Mouse (Mus musculus) ES-Bruce4 (cell line): ENCODE measurements around the gene Rassf6. TPM values are rescaled to one million over a fixed set of nuclear protein-coding genes. Genes with fewer than 3 reads are reported as not detected.

Experiments
- H3K27ac ChIP-seq: 2 replicates; pipeline ENCODE4 v1.5.1; 2012; ENCODE audit warnings: low read length, inconsistent platforms; ENCODE audit not compliant: insufficient read depth
- H3K27me3 ChIP-seq: 2 replicates; pipeline ENCODE4 v1.6.1; 2012; ENCODE audit warnings: mild to moderate bottlenecking, low read length, inconsistent platforms; ENCODE audit not compliant: control insufficient read depth, poor library complexity, insufficient read depth, severe bottlenecking
- H3K36me3 ChIP-seq: 2 replicates; pipeline ENCODE4 v1.6.1; 2012; ENCODE audit warnings: inconsistent platforms, mild to moderate bottlenecking, low read length, moderate library complexity; ENCODE audit not compliant: control insufficient read depth, poor library complexity, insufficient read depth, severe bottlenecking
- H3K4me1 ChIP-seq: one replicate; pipeline ENCODE4 v1.8.1; 2011; ENCODE audit warnings: low read length; ENCODE audit not compliant: control insufficient read depth, insufficient read depth
- H3K4me3 ChIP-seq: 2 replicates; pipeline ENCODE4 v1.5.1; 2011; ENCODE audit warnings: low read depth, mild to moderate bottlenecking, low read length
- H3K9ac ChIP-seq: 2 replicates; pipeline ENCODE4 v1.6.1; 2012; ENCODE audit warnings: low read depth, mild to moderate bottlenecking, inconsistent platforms; ENCODE audit not compliant: poor library complexity, severe bottlenecking
- H3K9me3 ChIP-seq: replicated peaks from 2 replicates; pipeline ENCODE4 v1.6.1; 2012; ENCODE audit warnings: mild to moderate bottlenecking, low read length, inconsistent platforms; ENCODE audit not compliant: control insufficient read depth, poor library complexity, insufficient read depth, severe bottlenecking
- CTCF ChIP-seq: IDR thresholded peaks from one replicate; pipeline ENCODE4 v1.8.1; 2011; ENCODE audit warnings: low read depth, low read length
- EP300 ChIP-seq: IDR thresholded peaks from 2 replicates; pipeline ENCODE4 v1.6.1; 2011; ENCODE audit warnings: low read depth, low read length; ENCODE audit not compliant: insufficient read depth
- POLR2A ChIP-seq: IDR thresholded peaks from one replicate; pipeline ENCODE4 v1.8.1; 2011; ENCODE audit warnings: low read length; ENCODE audit not compliant: insufficient read depth
- polyA plus RNA-seq: library from polyadenylated mRNA; stranded (reverse); fragments of >200 nt; gene quantifications from 2 replicates; pipeline ENCODE4 v1.2.4, GENCODE M21; 2011; ENCODE audit warnings: low read depth; ENCODE audit not compliant: missing spikeins, insufficient read depth, insufficient read length

Gene Rassf6
- polyA plus RNA-seq, 1 experiment = 4.9 TPM

DNA sequence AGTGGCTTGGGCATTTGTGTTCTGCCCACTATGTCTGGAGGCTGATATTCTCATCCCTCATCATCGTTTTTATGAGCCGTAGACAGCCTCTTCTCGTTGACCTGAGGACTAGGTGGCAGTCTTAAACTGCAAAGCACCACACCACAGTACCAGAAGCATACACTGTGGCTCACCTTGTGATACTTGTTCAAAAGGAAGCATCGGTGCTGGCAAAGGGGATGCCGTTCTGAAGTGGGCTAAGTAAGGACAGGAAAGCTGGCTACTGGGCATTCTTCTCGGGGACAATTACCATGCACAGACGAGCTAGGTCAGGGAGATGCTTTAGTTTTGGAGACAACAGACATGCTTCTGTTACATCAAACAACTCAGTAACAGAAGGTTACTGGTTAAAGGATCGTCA lies 21.4 kb upstream of the Rassf6 start:
- Histone ChIP-seq H3K27ac (no peak overlapping the region), H3K9ac (no peak overlapping the region), H3K4me3 (no peak overlapping the region), H3K9me3 (no peaks in the 10 kb centered on the region), H3K4me1 (no peaks in the 10 kb centered on the region), H3K36me3 (no peaks in the 10 kb centered on the region), H3K27me3 (0 out of 2 replicates have a peak, but pooled peaks cover 1% of the 10 kb centered on the region)
- TF ChIP-seq POLR2A (no peak), EP300 (no peak), CTCF (no peak)

DNA sequence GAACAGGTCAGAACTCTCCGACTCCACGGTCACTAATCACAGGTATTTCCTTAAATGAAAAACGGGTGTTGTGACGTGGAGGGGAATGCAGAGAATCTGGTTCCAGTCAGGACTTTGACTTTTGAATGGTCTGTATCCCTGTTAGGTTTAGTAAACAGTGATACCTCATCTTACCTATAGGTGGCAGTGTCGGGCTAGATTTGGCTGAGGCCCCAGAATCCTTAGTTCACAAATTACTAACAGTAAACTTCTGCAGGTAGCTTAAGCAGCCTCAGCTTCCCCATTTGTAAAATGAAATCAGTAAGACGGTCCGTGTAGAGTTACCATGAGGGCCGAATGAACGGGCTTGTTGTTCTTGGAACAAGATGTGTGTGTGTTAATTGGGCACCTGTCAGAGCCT lies 21.0 kb upstream of the Rassf6 start:
- H3K27me3 ChIP-seq = 0 out of 2 replicates have a peak, but pooled peaks cover 1% of the 10 kb centered on the region
- no peak overlapping the region for H3K4me3 ChIP-seq
- TF ChIP-seq CTCF (no peak), EP300 (no peak), POLR2A (no peak)
- no peaks in the 10 kb centered on the region for H3K9me3 ChIP-seq
- H3K27ac ChIP-seq = no peak overlapping the region
- no peaks in the 10 kb centered on the region for H3K4me1 ChIP-seq
- H3K36me3 ChIP-seq = no peaks in the 10 kb centered on the region
- no peak overlapping the region for H3K9ac ChIP-seq

GRCm38 (mm10) chr5:90660411-90660810 lies 20.0 kb upstream of the Rassf6 start:
- Histone ChIP-seq H3K9me3 (no peaks in the 10 kb centered on the region), H3K36me3 (no peaks in the 10 kb centered on the region), H3K9ac (no peak overlapping the region), H3K4me3 (no peak overlapping the region), H3K27ac (no peak overlapping the region), H3K27me3 (0 out of 2 replicates have a peak, but pooled peaks cover 1% of the 10 kb centered on the region), H3K4me1 (no peaks in the 10 kb centered on the region)
- TF ChIP-seq CTCF (no peak), POLR2A (no peak), EP300 (no peak)

- Histone ChIP-seq H3K4me3 (no peak overlapping the region), H3K27ac (no peak overlapping the region), H3K27me3 (no peaks in the 10 kb centered on the region), H3K36me3 (no peaks in the 10 kb centered on the region), H3K9me3 (no peaks in the 10 kb centered on the region), H3K4me1 (no peaks in the 10 kb centered on the region), H3K9ac (no peak overlapping the region)
- TF ChIP-seq CTCF (no peak), POLR2A (no peak), EP300 (no peak)
Observed at GRCm38 (mm10) chr5:90656681-90657080, 16.2 kb upstream of the Rassf6 start.

GRCm38 (mm10) chr5:90655891-90656290 lies 15.4 kb upstream of the Rassf6 start:
- Histone ChIP-seq H3K4me3 (no peak overlapping the region), H3K36me3 (no peaks in the 10 kb centered on the region), H3K9me3 (no peaks in the 10 kb centered on the region), H3K27ac (no peak overlapping the region), H3K4me1 (no peaks in the 10 kb centered on the region), H3K27me3 (no peaks in the 10 kb centered on the region), H3K9ac (no peak overlapping the region)
- TF ChIP-seq POLR2A = no peak
- TF ChIP-seq CTCF = no peak
- no peak for TF ChIP-seq EP300

GRCm38 (mm10) chr5:90654798-90655197 lies 14.3 kb upstream of the Rassf6 start:
- no peak overlapping the region for H3K9ac ChIP-seq
- no peaks in the 10 kb centered on the region for H3K36me3 ChIP-seq
- no peaks in the 10 kb centered on the region for H3K27me3 ChIP-seq
- H3K4me1 ChIP-seq = no peaks in the 10 kb centered on the region
- H3K9me3 ChIP-seq = no peaks in the 10 kb centered on the region
- no peak overlapping the region for H3K4me3 ChIP-seq
- no peak overlapping the region for H3K27ac ChIP-seq
- TF ChIP-seq POLR2A (no peak), EP300 (no peak), CTCF (no peak)
